Mouse (Mus musculus): ENCODE measurements at regions not wholly inside any gene's neighbourhood (a gene's known extent, or its start where the extent isn't known, plus 50 kb on each side); places are given as distances from the start of the nearest gene placed in this dataset.

DNA sequence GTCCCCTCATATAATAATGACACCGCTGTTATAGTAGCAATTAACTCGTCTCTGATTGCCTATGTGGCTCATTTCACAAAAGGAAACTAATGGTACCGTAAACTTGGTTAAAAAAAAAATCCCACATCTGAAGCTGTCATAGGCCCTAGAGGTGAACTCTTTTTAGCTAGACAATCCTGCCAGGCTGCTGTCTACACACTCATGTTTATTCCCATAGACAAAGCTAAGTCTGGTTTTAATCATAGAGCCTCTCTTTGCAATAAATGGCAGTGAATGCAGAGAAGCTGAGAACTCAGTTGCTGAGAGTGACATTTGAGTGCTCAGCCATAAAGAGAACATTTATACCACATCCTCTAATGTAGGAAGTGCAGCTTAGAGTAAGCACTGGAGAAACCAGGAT, 111.3 kb upstream of the Adra1d start:
- no peak for DNase-seq (ENCODE audit: low spot score in 2 of 2)

DNA sequence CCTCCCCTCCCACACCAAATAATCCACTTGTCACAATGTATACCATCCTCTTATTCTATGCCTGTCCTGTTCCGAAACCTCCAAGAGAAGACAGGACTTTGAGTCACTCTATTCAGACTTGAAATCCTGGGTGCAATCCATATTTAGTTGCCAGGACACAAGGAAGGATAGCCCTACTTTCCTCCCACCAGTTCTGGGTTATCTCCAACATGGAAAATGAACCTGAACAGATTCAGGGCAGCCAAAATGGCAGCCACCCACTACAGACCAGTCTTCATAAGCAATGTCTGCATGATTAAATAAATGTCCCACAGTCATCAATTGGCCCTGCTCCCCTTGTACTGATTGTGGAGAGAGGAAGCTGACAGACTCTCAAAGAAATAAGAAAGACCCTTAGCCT, 110.6 kb upstream of the Adra1d start:
- DNase-seq (ENCODE audit: low spot score in 2 of 2): no peak

DNA sequence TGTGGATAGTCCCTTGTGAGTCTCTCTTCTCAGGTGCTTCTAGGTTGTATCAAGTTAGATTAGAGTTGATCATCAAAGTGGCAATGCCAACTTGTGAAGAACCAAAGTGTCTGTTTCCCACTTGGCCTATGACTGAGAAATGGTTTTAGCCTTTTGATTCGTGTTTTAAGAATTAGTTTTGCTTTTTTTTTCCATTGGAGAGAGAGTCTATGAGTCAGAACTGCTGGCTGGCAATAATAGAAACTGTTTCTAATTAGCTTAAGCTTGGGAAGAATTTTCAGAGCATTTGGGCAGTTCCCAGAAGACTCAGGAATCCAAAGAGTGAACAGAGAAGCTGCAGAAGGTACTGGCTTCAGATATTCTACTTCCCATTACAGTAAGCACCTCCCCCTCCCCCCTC, 110.1 kb upstream of the Adra1d start:
- DNase-seq (ENCODE audit: low spot score in 2 of 2): no peak

DNA sequence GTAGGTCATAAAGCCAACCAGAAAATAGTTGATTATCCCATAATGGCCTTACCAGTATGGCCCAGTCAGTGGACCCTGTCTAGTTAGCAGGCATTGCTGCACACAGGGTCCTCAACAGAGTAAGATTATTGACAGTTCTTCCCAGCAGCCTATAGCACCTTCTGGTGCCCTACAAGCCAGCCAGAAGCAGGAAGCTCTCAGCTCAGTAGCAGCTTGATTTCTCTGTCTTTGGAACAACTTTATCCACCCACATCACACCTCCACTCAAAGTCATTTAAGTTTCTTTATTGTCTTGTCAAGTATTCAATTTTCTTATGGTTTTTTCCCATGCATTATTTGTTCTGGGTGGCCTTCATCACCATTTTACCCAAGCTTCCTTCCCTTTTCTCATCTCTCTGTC, 108.8 kb upstream of the Adra1d start:
- DNase-seq (ENCODE audit: low spot score in 2 of 2): no peak

DNA sequence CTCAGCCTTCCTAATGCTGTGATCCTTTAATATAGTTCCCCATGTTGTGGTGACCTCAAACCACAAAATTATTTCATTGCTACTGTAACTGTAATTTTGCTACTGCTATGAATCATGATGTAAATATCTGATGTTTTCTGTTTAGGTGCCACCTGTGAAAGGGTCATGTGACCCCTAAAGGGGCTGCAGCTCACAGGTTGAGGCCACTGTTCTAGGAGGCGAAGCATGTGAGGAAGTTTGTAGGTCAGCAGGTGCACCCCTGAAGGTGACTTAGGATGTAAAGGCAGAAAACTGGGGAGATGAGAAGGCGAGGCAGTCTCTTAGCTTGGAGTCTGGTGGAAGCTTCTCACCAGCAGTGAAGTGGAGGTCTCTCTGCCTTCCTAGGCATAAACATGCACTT, 105.8 kb upstream of the Adra1d start:
- no peak for DNase-seq (ENCODE audit: low spot score in 2 of 2)

DNA sequence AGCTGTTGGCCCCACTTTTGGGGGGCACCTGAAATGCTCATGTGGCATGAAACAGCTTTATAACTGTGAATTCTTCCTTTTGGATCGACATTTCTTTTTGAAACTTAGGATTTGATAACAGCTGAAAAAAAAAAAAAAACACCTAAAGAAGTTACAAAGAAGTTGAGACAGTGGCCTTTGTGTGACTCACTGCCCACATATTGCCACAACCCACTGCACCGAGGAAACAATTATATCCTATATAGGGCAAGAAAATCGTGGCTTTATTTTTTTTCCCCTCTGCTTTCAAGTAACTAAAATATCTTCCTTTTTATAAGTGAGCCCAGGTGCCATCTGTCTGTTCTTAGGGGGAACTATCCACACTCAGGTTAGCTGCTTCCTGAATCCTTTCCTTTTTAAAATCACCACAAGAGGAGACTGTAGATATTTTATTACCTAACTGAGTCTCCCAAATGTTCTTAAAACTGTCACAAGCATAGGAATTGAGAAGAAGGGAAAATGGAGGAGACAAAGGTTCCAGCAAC, 104.8 kb upstream of the Adra1d start:
- DNase-seq (ENCODE audit: low spot score in 2 of 2): no peak

DNA sequence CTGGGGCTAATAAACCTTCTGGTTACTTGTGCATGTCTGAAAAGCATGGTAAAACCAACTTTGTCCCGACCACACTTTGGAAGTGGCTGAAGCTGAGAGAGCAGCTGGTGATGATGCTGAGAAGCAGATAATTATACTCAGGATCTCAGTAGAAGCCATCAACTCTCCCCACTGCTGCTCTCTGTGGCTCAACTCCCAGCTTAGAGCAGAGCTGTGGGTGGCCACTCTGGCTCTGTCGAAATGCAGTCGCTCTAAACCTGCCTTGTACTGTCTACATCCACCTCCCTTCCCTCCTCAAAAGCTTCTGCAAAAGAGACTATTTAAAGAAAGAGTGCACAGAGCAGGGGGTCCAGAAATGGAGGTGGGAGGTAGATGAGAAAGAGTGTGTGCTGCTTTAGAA, 102.5 kb upstream of the Adra1d start:
- DNase-seq (ENCODE audit: low spot score in 2 of 2): no peak

DNA sequence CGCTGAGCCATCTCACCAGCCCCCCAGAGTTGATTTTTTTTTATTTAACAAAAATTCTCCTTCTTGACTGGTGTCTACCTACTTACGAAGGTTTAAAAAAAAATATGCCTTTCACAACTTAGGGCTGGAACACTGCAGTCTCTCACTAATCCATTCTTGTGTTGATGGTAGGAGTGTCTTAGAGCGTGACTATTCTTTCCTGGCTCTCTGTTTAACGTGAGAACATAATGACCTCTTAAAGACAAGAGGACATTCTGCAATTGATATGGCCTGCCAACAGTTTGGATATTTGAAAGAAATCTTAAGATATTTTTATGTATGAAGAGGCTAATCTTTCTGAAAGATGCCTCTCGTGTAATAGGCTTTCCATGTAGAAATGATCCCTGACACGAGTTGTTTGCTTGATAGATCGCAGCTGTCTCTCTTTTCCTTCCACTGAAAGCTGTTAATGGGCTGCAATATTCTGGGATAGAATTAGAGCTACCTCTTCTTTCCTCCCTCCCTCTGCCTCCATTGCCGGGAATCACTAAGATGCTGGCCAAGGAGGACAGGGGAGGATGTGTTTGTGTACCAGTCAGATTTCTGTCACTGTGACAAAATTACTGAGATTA, 101.2 kb upstream of the Adra1d start:
- DNase-seq (ENCODE audit: low spot score in 2 of 2): no peak

DNA sequence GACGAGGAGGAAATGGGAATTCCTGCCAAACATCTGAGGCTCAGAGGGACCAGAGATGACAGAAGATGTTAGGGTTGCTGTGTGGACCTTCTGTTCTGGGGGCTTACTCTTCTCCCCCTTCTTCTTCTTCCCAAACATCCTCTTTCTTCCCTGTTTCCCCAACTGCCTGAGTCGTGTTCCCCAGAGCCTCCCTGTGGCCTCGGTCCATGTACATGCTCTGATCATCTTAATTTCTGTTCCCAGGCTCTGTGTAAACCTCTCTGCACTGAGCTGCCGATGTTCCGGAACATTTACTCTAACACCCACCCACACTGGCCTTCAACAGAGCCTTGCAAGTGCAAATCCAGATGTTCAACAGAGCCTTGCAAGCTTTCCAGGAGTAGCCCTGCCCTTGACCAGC, 90.1 kb upstream of the Adra1d start:
- no peak for DNase-seq (ENCODE audit: low spot score in 2 of 2)

DNA sequence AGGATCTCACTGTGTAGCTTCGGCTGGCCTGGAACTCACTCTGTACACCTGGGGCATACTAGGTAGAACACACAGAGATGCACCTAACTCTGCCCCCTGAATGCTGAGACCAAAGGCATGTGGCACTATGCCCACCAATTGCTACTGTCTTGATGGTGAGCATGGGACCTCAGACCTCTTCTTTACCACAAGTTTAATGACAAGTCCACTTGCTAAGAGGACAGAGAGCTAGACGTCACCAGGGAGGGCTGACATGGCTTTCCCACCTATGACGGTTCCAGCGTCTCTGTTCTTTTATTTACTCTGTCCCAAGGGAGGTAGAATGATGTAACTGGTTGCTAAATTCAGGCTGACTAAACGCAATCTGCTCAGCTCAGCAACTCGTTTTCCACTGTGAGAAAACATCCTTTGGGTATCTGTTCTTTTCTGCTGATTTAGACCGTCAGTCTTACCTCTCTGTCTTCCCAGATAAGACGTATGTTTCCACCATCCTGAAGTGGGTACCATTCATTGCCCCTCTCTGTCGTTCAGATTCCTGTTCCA, 88.6 kb upstream of the Adra1d start:
- DNase-seq (ENCODE audit: low spot score in 2 of 2): no peak

DNA sequence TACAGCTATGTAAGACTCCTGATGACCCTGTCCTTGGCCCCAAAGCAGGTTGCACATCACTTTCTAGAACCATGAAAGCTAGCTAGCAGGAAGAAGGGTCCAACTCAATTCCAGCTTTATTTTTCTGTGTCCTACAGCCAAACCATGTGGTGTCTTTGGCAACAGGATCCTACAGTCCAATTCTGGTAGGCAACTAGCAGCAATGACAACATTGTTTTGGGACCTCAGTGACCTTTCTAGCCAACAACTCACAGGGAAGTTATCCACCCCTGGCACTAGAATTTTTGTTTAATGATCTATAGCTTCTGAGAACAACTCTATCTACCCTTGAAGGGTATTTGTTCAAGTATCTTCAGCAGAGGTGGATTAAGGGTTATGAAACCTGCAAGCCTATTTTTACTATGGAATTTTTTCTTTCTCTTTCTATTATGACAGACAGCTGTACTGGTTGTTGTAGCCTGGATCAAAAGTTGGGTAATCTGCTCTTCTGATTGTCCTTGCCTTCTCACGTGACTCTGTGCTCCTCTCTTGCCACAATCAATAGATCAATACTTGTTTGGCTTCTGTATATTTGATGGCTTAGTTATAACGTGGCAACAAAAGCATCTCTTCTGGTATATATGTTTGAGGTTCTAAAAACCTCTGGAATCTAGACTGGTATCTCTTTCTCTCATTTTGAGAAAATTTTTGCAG, 82.2 kb upstream of the Adra1d start:
- no peak for DNase-seq (ENCODE audit: low spot score in 2 of 2)

DNA sequence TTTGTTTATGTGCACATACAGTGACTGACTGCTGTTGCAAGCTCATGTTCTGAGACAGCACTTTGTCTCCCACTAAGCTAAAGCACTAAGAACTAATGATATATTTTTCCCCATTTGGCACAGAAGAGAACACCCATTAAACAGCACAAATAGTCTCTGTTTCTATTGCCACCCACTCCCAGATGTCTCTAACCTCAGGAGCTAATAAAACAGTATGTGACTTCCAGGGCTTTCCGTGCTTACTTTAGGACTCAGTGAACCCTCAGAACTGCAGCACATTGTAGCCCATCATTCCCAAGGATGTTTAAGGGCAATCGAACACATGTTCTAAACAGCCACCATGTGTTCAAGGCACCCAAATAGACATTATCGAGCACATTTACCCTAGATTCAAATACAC, 80.4 kb upstream of the Adra1d start:
- no peak for DNase-seq (ENCODE audit: low spot score in 2 of 2)

DNA sequence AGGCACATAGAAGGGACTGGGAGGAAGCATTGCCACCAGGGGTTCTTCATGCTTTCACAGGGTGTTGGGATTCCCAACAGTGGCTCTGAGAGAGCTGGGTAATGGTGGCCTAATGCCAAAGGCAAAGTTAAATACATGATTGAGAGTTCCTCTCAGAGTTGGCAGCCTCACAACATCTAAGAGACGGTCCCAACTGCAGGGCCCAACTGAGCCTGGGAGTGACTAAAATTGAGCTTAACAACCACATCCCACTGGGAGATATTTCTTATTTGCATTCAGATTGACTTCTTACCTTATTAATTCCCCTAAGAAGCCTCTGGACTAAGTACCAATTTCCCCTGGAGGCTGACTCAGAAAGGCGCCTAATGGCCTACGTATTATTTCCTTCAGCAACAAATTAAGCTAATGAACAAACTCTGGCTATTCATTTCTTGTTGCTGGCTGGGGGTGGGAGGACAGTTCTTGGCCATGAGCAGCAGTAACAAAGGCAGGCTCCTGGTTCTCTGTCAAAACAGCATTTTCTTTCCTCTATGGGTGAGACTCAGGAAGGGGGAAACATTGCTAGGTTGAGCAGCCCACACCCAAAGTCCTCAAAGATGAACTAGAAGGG, 77.0 kb upstream of the Adra1d start:
- DNase-seq (ENCODE audit: low spot score in 2 of 2): no peak

DNA sequence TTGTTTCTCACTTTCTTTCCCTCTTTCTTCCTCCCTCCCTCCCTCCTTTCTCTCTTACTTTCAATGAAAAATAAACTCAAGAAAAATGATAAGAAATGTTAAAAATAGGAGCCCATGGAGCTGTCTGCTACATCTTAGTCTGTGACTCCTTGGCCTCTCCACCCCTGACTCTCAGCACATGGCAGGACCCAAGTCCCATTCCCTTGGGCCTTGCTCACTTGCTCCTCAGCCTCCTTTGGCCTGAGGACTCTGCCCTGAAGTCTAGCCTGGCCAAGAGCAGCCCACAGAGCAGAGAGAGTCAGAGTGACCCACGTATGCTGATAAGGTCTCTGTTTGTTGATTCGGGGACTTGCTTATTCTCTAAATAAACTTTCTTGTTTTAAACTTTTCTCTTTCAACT, 73.7 kb upstream of the Adra1d start:
- no peak for DNase-seq (ENCODE audit: low spot score in 2 of 2)

DNA sequence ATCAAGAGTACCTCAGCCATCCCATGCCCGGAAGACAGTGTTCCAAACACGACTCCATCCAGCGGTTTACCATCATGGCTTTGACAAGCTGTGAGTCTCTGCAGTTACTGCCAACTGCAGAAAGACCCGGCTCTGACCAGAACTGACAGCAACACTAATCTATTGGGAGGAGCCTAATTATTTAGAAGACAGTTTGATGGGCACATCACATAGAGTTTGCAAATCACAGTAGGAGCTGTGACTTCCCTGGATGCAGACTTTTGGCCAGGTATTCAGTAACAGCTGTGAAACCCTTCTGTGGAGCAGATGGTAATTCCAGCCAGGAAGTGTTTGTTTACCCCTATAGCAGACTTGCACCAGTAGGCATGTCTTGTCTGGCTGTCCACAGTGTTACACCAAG, 55.8 kb upstream of the Adra1d start:
- no peak for DNase-seq (ENCODE audit: low spot score in 2 of 2)

DNA sequence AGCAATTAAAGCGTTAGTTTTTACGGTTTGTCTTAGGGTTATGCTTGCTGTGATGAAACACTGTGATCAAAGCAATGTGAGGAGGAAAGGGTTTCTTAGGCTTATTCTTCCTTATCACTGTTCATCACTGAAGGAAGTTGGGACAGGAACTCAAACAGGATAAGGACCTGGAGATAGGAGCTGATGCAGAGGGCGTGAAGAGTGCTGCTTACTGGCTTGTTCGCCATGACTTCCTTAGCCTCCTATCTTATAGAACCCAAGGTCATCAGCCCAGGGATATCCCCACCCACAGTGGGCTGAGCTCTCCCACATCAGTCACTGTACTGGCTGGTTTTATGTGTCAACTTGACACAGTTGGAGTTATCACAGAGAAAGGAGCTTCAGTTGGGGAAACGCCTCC, 50.4 kb upstream of the Adra1d start:
- no peak for DNase-seq (ENCODE audit: low spot score in 2 of 2)

Measured in frontal cortex, postnatal 14 days (tissue).